Mouse (Mus musculus): ENCODE data around the gene Dpp10. TPM values are rescaled to one million over a fixed set of nuclear protein-coding genes. Genes with fewer than 3 reads are reported as not detected.

The Dpp10 gene
- total RNA-seq, 2 experiments from 2014 or later, result 140 to 145 TPM

GRCm38 (mm10) chr1:123584857-123585256 lies 460.5 kb downstream of the Dpp10 start:
- intact Hi-C loops (cut with DNase I), result no loop called here
- Histone ChIP-seq H3K4me3 (no peak overlapping the region), H3K27ac (no peak overlapping the region)
- no peak for TF ChIP-seq CTCF (IDR thresholded peaks at IDR 0.05)
- DNase-seq (ENCODE audit: extremely low spot score in 1 of 2, low spot score in 2 of 2), result no peak

DNA sequence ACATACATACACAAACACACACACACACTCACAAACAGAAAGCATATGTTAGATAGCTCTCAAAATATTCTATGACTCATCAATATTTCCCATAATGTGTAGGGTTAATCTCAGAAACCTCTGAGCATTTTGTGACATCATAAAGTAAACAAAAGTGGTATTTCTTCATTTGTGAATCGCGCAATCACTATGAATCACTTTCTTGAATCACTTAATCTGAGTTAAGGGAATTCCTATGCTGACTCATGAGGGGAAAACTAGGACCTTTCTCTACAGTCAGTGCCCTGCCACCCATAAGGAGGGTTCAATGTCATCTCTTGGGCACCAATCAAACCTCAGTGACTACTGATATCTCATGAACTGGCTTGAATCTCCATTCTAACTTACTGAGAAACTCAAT lies 465.2 kb downstream of the Dpp10 start:
- no peak overlapping the region for H3K4me3 ChIP-seq
- intact Hi-C loops (cut with DNase I), result no loop called here
- no peak for TF ChIP-seq CTCF (IDR thresholded peaks at IDR 0.05)
- DNase-seq (ENCODE audit: extremely low spot score in 1 of 2, low spot score in 2 of 2), result no peak
- H3K27ac ChIP-seq, result no peak overlapping the region

DNA sequence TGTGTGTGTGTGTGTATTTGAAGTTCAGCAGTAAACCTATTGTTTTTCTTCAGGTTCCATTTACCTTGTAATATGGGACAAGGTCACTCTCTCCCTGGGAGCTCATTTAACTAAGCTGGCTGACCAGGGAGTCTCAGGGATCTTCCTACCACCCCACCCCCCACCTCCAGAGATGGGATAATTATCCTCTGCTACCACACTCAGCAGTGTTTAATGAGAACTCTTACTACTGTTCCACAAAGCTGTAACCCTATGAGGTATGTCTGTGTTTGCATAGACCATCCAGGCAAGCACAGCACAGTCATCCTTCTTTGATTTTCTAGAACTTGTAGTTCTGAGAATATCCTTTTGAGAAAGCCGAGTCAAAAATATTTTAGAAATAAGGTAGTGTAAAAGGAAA lies 471.6 kb downstream of the Dpp10 start:
- no peak for DNase-seq (ENCODE audit: extremely low spot score in 1 of 2, low spot score in 2 of 2)
- intact Hi-C loops (cut with DNase I), result no loop called here
- H3K4me3 ChIP-seq, result no peak overlapping the region
- no peak overlapping the region for H3K27ac ChIP-seq
- TF ChIP-seq CTCF (IDR thresholded peaks at IDR 0.05), result no peak

DNA sequence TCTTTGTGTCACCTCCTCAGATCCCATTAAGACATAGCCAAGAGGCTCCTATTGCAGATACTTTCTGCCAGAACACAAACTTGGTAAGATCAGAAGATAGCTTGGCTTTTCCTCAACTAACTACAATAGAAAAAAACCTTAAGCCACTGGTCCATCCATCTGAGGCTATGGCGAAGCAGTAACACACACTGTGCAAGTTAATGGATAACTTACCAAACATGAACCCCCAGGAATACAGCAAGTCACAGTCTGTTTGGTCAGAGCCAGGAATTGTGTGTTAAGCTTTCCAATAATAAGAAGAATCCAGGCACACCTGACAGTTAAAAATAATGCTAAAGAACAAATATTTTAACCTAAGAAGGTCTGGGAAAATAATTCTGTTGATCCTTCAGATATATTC lies 502.9 kb downstream of the Dpp10 start:
- no peak overlapping the region for H3K27ac ChIP-seq
- intact Hi-C loops (cut with DNase I), result no loop called here
- DNase-seq (ENCODE audit: extremely low spot score in 1 of 2, low spot score in 2 of 2), result no peak
- no peak overlapping the region for H3K4me3 ChIP-seq
- TF ChIP-seq CTCF (IDR thresholded peaks at IDR 0.05), result no peak

DNA sequence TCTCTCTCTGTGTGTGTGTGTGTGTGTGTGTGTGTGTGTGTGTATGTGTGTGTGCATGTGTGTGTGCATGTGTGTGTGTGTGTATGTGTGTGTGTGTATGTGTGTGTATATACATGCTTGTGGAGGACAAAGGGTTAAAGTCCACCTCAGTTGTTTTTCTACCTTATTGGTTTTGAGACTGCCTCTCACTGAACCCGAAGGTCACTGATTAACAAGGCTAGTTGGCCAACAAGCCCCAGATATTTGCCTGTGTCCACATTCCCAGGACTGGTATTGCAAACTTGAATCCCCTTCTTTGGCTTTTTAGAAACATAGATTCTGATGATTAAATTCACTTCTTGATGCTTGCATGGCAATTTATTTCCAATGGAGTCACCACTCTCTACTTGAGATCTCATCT lies 577.6 kb downstream of the Dpp10 start:
- TF ChIP-seq CTCF (IDR thresholded peaks at IDR 0.05), result no peak
- DNase-seq (ENCODE audit: extremely low spot score in 1 of 2, low spot score in 2 of 2), result no peak
- Histone ChIP-seq H3K4me3 (no peak overlapping the region), H3K27ac (no peak overlapping the region)
- intact Hi-C loops (cut with DNase I), result no loop called here

GRCm38 (mm10) chr1:123414163-123414562 lies 631.2 kb downstream of the Dpp10 start:
- DNase-seq (ENCODE audit: extremely low spot score in 1 of 2, low spot score in 2 of 2), result no peak
- Histone ChIP-seq H3K4me3 (no peak overlapping the region), H3K27ac (no peak overlapping the region)
- intact Hi-C loops (cut with DNase I), result no loop called here
- peak; percentile 37 for TF ChIP-seq CTCF (IDR thresholded peaks at IDR 0.05)

DNA sequence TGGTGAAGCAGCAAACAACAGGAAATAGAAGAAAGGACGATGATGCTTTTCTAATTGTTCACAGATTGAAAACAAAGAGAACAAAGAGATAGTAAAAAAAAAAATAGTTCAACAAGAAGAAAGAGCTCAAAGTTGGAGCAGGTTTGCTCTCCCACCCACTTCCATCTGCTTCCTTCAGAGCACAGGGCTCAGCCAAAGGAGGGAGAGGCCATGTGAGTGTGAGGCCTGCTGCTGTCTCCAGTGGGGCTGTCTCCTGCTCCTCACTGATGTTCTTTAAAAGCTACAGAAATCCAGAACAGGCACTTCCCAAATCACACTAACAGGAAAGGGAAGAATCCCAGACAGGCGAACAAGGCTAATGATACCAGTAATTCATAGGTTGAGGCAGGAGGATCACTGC lies 694.1 kb downstream of the Dpp10 start:
- TF ChIP-seq CTCF (IDR thresholded peaks at IDR 0.05), result no peak

DNA sequence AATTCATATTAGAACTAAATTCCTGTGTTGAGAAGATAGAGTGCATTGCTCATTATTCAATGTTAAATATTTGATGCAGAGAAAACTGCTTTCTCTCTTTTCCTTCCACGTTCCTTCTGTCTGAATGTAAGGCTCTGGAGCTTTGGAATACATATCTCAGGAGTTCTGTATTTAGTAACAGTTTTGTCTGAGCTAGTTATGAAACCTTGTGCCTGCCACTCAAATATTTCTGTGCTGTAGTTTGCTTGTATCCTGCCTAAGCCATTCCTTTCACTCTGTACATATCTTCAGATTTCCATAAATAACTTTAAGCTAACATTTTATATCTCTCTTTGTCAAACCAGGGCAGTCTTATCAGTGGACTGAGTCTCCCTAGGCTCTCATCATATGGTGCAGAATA lies 707.5 kb downstream of the Dpp10 start:
- no peak for DNase-seq (ENCODE audit: extremely low spot score in 1 of 2, low spot score in 2 of 2)
- Histone ChIP-seq H3K27ac (peak overlapping the region; percentile 59), H3K4me3 (no peak overlapping the region)
- intact Hi-C loops (cut with DNase I), result no loop called here
- no peak for TF ChIP-seq CTCF (IDR thresholded peaks at IDR 0.05)

More for the DNA sequence above, 694.1 kb downstream of the Dpp10 start:
- H3K27ac ChIP-seq, result no peak overlapping the region
- intact Hi-C loops (cut with DNase I), result no loop called here
- DNase-seq (ENCODE audit: extremely low spot score in 1 of 2, low spot score in 2 of 2), result no peak
- H3K4me3 ChIP-seq, result no peak overlapping the region

GRCm38 (mm10) chr1:123316886-123317285 lies 728.5 kb downstream of the Dpp10 start:
- Histone ChIP-seq H3K4me3 (no peak overlapping the region), H3K27ac (no peak overlapping the region)
- TF ChIP-seq CTCF (IDR thresholded peaks at IDR 0.05), result no peak
- no peak for DNase-seq (ENCODE audit: extremely low spot score in 1 of 2, low spot score in 2 of 2)
- intact Hi-C loops (cut with DNase I), result no loop called here

Data from left cerebral cortex, adult 2 months (tissue).